Mouse (Mus musculus): Measurements from ENCODE around the gene Marc1.

Marc1 gene

DNA sequence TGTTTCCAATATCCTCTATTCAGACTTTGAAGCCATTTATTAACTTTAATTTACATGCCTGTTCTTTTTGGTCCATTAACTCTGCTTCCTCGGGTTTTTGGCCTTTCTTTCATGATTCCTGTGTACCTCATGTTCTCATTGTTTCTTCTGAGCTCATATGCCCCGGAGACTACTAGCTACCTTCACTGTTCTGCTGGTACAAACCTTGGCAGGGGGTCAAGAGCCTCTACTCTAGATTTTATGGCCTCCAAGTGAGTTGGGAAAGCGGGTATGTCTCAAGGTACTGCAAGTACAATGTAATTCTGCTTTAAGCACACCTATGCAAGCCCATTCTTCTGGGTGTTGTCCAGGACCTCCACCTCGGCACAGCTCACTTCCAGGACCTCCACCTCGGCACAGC is 48.2 kb downstream of the Marc1 start:
- DNase-seq (ENCODE audit: low spot score) = no peak

DNA sequence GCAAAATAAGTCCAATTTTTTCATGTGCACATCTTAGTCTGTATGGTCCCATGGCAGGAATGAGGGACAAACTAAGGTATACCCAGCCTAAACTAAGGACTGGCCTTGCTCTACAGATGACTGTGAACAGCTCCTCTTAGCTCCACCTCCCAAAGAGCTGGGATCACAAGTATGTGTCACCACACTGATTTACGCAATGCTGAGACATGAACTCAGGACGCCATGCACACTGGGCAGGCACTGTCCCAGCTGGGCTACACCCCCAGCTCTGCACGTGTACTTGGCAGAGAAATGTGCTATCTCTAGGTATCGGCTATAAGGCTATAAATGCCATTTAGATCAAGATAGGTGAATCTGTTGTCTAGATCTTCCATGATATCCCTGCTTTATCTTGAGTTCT is 49.1 kb downstream of the Marc1 start:
- no peak for DNase-seq (ENCODE audit: low spot score)

DNA sequence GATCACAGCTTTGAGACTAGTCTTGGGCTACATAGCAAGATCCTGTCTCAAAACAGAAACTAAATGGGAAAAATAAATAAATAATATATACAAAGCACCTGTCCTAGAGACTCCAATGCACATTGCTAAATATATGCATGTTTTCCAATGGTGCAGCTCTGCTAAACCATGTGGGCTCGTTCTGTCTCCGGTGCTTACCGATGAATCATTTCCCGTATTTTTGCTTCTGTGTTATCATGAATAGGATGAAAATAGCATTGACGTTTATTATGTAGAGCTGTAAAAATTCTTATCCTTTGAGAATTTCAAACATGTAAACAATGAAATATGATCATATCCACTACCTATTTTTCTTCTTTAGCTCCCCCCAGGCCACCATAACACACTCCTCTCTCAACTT is 58.4 kb downstream of the Marc1 start:
- DNase-seq (ENCODE audit: low spot score) = no peak

DNA sequence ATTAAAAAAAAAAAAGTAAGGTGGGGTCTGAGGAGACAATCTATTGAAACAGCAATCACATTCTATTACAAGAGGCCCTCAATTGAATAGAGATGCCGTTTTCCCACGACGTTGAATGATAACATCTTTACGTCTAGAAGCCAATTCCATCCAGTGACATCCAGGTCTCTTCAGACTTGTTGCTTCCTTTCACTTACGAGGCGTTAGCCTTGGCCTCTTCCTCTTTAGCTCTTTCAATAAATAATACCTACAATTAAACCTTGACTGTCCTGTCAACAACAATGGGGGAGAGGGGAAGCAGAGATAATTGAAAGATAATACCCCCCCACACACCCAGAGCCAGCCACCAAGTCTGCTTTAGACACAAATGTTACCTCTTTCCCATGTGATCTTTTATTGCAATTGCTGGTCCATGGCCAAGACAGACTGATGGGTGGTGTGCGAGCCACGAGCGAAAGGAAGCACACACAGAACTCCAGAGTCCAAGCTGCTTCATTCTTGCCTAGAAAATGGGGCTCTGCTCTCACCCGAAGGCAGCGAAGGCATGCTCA is 60.9 kb downstream of the Marc1 start:
- no peak for DNase-seq (ENCODE audit: low spot score)

DNA sequence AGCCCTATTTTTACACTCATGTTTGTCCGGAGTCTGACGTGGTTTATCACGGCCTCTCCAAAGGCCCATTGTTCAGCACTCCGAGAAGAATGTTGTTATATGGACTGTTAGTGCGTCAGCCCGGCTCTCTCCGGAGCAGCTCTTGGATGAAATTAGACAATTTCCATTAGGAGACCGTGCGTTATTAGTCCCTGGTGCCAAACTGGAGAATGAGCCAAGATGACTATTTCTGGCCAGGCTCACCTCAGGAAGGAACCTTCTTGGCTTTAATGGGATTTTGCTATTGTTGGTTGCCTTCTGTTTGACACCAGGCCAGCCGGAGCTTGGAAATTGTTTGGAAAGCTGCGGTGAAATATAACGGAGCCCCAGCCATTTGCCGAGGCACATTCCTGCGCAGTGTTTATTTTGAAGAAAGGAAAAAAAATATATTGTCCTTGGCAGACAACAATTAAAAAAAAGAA is 62.4 kb downstream of the Marc1 start:
- DNase-seq (ENCODE audit: low spot score) = no peak

DNA sequence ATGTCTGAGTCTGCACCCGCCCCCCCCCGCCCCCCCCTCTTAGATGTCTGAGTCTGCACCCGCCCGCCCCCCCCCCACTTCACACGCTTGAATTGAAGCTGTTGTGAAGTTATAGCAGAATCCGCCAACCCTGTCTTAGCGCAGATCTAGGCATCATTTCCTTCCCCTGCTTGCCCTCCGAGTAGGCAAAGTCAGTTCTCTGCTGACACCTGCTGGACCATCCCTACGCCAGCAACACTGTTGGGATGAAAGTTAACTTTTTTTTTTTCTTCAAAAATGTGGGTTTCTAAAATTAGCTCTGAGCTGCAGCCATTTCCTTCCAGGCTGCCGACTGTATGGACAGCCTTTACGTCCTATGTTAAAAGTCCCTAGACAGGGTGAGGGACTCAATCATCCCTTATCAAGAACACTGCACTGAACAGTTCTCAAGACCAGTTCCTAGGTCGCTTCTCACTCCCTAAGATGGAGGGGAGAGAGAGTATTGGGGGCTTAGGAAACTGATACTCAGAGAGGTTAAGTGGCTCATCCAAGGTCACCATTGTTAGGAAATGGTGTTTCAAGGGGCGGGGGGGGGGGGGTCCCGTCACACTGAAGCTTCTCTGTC is 73.1 kb downstream of the Marc1 start:
- DNase-seq (ENCODE audit: low spot score) = peak; percentile 81

DNA sequence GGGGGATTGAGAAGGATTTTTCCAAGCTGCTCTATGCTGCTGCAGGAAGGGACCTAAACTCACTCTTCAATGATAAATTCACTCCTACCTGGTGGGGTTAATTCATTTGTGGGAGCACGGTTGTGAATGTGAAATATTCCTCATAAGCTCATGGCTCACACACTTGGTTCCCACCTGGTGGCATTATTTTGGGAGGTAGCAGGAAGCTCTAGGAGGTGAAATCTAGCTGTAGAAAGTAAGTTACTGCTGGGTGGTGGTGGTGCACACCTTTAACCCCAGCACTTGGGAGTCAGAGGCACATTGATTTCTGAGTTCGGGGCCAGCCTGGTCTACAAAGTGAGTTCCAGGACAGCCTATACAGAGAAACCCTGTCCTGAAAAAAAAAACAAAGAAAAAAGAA is 73.9 kb downstream of the Marc1 start:
- no peak for DNase-seq (ENCODE audit: low spot score)
